Mouse (Mus musculus) midbrain, embryonic 14.5 days (tissue): ENCODE results near the gene Slc22a7. TPM values are rescaled to one million over a fixed set of nuclear protein-coding genes. Genes with fewer than 3 reads are reported as not detected.
A peak's percentile ranks its signal among the peaks of the same experiment; 100 is the strongest.

Experiments
- ATAC-seq: fragments of 200-750 bp; cut with Nextera tagmentation; 2 replicates; pipeline ENCODE4 v1.8.0; 2017; ENCODE audit warnings: moderate number of reproducible peaks, moderate library complexity; ENCODE audit not compliant: low FRiP score, low TSS enrichment
- DNase-seq: peaks from one replicate; pipeline ENCODE4 v3.0.0-alpha.2; 2015
- H3K27ac ChIP-seq: fragments of 300-500 bp; sonication (generic); replicated peaks from 2 replicates; pipeline ENCODE4 v1.5.1; 2014; ENCODE audit warnings: mild to moderate bottlenecking, low read depth, low read length, moderate library complexity
- H3K27me3 ChIP-seq: fragments of 300-500 bp; sonication (generic); 2 replicates; pipeline ENCODE4 v1.6.1; 2014; ENCODE audit warnings: low read length, control low read depth, mixed read lengths; ENCODE audit not compliant: control insufficient read depth, insufficient read depth
- H3K36me3 ChIP-seq: fragments of 300-500 bp; sonication (generic); 2 replicates; pipeline ENCODE4 v1.6.1; 2014; ENCODE audit warnings: low read length, control low read depth; ENCODE audit not compliant: control insufficient read depth, insufficient read depth
- H3K4me1 ChIP-seq: fragments of 300-500 bp; sonication (generic); 2 replicates; pipeline ENCODE4 v1.6.1; 2014; ENCODE audit warnings: mild to moderate bottlenecking, antibody characterized with exemption, low read length, control low read depth; ENCODE audit not compliant: control insufficient read depth, insufficient read depth
- H3K4me2 ChIP-seq: fragments of 300-500 bp; sonication (generic); 2 replicates; pipeline ENCODE4 v1.6.1; 2014; ENCODE audit warnings: mild to moderate bottlenecking, low read length, moderate library complexity
- H3K4me3 ChIP-seq: fragments of 300-500 bp; sonication (generic); replicated peaks from 2 replicates; pipeline ENCODE4 v1.5.1; 2014; ENCODE audit warnings: low read depth, low read length
- H3K9ac ChIP-seq: fragments of 300-500 bp; sonication (generic); replicated peaks from 2 replicates; pipeline ENCODE4 v1.6.1; 2014; ENCODE audit warnings: mild to moderate bottlenecking, low read length, moderate library complexity
- H3K9me3 ChIP-seq: fragments of 300-500 bp; sonication (generic); 2 replicates; pipeline ENCODE4 v1.6.1; 2016; ENCODE audit warnings: low read length, control low read depth, mixed read lengths; ENCODE audit not compliant: control insufficient read depth
- WGBS: fragments of 180-500 bp; shearing (Covaris S2); extraction: QIAGEN DNeasy Blood & Tissue Kit; methylation state at CpG from one replicate; pipeline ENCODE4 v1.1.7; 2014; 5-methylcytosine and 5-hydroxymethylcytosine counted together
- polyA plus RNA-seq: library from polyadenylated mRNA; unstranded; fragments of >200 nt; fragmentation: Nextera tagmentation; extraction: Ambion mirVana; gene quantifications from 2 replicates; pipeline ENCODE4 v1.2.1, GENCODE M21; 2014

Gene Slc22a7
- polyA plus RNA-seq, 1 experiment from 2014 or later, result not detected

DNA sequence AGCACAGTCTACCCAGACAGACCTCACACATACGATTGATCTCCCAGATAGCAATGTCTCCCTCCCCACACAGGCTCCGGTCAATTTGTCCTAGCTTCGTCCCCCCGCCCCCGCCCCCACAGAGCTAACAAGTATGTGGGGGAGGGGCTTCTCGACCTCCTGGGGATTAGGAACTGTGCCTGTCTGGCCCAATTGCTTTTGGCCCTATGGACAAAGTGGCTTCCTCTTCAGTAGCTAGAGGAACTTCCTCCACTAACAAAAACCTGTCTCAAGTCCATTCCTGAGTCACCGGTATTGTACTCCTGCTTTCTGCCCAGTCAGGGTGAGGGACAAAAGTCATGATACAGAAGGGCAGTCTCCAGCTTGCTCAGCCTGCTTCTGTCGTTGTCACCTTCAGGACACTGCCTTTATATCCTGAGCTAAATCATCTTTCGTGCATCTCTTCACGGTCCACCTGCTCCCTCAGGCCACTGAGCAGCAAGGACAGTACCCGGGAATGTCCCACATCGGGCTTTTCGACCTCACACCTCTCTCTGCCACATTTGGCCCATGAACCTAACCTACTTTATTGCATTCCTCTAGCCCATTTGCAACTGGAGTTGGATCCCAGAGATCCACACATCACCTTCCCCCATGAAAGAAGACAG is 15.2 kb upstream of the Slc22a7 start:
- H3K9me3 ChIP-seq, result no peaks in the 10 kb centered on the region
- peak overlapping the region; percentile 58 for H3K4me2 ChIP-seq
- H3K4me3 ChIP-seq, result no peak overlapping the region
- H3K4me1 ChIP-seq, result peaks cover 40% of the 10 kb centered on the region
- ATAC-seq (no peak), DNase-seq (no peak)
- H3K27ac ChIP-seq, result peak overlapping the region; percentile 60; the same call in 1 of the 2 replicates
- WGBS, result 4% methylated on average over 13 of the region's 13 CpGs
- H3K27me3 ChIP-seq, result no peaks in the 10 kb centered on the region
- no peak overlapping the region; the same call in 1 of the 2 replicates for H3K9ac ChIP-seq
- peaks cover 6% of the 10 kb centered on the region; the same call in 1 of the 2 replicates for H3K36me3 ChIP-seq

DNA sequence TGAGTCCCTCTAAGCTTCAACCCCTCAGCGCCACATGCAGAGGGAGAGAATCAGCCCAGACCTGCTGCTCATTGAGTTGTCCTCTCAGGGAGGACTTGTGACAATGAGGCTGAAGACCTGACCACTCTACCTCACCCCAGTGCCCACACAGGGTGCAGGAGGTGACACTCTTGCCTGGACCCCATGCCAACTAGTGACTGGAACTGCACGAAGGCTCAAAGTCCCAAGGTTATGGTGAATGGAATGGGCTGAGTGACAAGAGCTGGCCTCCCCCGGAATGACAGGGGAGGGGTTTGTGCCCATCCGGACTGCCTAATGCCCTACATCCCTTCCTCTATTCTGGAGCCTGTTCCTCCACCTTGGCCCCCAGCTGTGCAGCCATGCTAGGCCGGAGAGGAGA is 14.4 kb upstream of the Slc22a7 start:
- H3K9me3 ChIP-seq, result no peaks in the 10 kb centered on the region
- DNase-seq (no peak), ATAC-seq (no peak)
- no peak overlapping the region for H3K4me3 ChIP-seq
- peaks cover 40% of the 10 kb centered on the region for H3K4me1 ChIP-seq
- 26% methylated on average over 5 of the region's 5 CpGs for WGBS
- H3K36me3 ChIP-seq, result 0 out of 2 replicates have a peak, but pooled peaks cover 3% of the 10 kb centered on the region
- no peaks in the 10 kb centered on the region for H3K27me3 ChIP-seq
- H3K27ac ChIP-seq, result no peak overlapping the region
- H3K9ac ChIP-seq, result no peak overlapping the region
- H3K4me2 ChIP-seq, result no peak overlapping the region

DNA sequence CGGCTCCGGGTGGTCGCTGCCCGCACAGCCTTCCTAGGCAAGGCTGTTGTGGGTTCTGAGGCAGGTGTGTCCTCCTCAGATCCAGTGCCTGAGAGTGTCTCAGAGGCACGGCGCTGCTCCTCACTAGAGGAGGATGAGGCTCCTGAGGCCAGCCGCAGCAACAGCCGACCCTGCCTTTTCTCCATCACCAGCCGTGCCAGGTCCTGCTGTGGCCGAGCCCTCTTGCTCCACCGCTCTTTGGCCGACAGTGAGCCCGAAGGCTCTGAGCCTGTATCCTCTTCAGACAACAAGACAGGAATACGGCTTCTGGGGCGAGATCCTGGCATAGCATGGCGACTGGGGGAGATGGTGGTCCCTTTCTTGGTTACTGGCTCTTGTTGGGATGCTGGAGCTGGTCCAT is 8.0 kb upstream of the Slc22a7 start:
- H3K36me3 ChIP-seq, result peaks cover 16% of the 10 kb centered on the region; the same call in 1 of the 2 replicates
- ATAC-seq (no peak), DNase-seq (no peak)
- 88% methylated on average over 16 of the region's 16 CpGs for WGBS
- H3K4me2 ChIP-seq, result no peak overlapping the region
- H3K4me3 ChIP-seq, result no peak overlapping the region
- no peak overlapping the region for H3K27ac ChIP-seq
- H3K27me3 ChIP-seq, result peaks cover 29% of the 10 kb centered on the region
- H3K4me1 ChIP-seq, result no peaks in the 10 kb centered on the region
- H3K9ac ChIP-seq, result no peak overlapping the region
- no peaks in the 10 kb centered on the region for H3K9me3 ChIP-seq

DNA sequence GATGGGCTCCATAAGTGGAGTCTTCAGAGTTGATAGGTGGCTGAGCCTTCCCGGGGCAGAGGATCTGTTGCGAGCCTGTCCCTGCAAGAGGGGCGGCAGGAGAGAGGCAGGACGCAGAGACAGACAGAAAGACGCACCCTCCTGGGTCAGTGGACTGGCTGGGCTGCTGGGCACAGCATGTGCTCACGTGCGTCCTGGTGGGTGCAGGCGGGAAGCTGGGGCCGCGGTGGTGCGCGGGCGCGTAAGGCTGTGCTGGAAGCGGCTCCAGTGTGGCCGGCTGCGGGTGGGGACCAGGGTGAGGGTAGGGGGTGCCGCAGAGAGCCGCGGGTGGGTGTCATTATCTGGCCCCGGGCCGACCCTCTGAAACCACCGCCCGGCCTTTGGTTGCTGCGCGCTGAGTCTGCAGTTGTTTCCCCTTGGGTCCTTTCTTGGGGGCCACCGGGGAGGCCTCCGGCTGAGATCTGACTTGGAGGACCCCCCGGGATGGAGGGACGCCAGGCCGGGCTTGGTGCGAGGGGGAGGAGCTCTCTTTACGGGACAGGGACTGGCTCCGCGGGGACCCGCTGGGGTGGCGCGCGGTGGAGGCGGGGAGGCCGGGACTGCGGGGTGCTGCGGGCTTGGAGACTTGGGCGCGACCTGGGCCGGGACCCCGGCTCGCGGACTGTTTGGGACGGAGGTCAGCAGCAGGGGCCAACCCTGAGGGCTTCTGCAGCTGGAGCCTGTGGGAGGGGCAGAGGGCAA is 6.8 kb upstream of the Slc22a7 start:
- H3K36me3 ChIP-seq, result peaks cover 16% of the 10 kb centered on the region; the same call in 1 of the 2 replicates
- peaks cover 29% of the 10 kb centered on the region for H3K27me3 ChIP-seq
- no peak overlapping the region for H3K4me2 ChIP-seq
- H3K4me3 ChIP-seq, result no peak overlapping the region
- WGBS, result 5% methylated on average over 50 of the region's 50 CpGs
- ATAC-seq, result no peak
- DNase-seq, result no peak
- H3K4me1 ChIP-seq, result no peaks in the 10 kb centered on the region
- H3K9me3 ChIP-seq, result no peaks in the 10 kb centered on the region
- no peak overlapping the region for H3K27ac ChIP-seq
- no peak overlapping the region for H3K9ac ChIP-seq

DNA sequence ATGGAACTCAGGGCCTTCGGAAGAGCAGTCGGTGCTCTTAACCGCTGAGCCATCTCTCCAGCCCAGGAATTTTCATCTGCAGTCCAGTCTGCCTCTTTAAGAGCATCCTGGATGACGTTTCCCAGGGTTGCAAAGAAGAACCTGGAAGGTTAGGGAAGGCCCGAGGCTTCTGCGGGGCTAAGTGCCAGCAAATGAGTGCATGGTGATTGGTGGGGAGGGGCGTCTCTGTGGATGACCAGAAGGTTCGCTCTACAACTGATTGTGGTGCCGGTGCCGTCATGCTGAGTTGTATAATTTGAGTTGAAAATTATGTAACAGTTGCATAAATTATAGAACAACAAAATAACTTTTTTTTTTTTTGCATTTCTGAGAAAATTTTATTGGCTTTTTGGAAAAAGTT is 919 bp upstream of the Slc22a7 start:
- ATAC-seq, result no peak
- no peaks in the 10 kb centered on the region for H3K9me3 ChIP-seq
- H3K4me1 ChIP-seq, result no peaks in the 10 kb centered on the region

DNA sequence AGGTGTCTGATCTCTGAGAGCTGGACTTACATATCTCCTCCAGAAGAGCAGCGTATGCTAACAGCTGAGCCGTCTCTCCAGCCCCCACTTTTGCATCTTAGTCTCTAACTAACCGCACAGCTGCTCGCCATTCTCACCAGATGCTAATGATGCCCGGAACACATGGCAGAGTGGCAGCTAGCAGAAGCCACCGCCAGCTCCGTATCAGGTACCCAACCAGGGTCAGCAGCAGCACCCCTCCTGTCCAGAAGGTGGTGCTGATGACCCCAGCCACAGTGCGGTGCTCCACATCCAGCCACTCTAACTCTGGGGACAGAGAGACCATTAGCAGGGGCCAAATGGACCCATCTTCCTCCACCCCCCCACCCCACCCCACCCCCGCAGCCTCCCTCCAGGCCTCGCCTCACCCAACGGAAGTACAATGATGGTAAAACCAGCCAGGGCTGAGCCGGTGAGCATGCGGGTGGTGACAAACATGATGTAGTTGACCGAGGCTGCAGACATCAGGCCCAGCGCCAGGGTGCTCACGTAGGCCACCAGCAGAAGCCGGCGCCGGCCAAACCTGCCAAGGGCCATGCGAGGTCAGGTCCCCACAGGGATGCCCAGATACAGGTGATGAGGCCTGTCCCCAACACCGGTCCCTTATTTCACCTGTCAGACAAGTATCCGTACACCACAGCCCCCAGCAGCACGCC is 1.4 kb downstream of the Slc22a7 start:
- ATAC-seq, result peak; percentile 79
- no peaks in the 10 kb centered on the region for H3K9me3 ChIP-seq
- WGBS, result 25% methylated on average over 23 of the region's 23 CpGs
- H3K27me3 ChIP-seq, result no peaks in the 10 kb centered on the region
- no peaks in the 10 kb centered on the region for H3K4me1 ChIP-seq
- peak; percentile 74 for DNase-seq
- H3K9ac ChIP-seq, result no peak overlapping the region
- H3K36me3 ChIP-seq, result no peaks in the 10 kb centered on the region
- peak overlapping the region; percentile 29 for H3K4me2 ChIP-seq
- no peak overlapping the region for H3K27ac ChIP-seq
- no peak overlapping the region for H3K4me3 ChIP-seq

More for the DNA sequence above, 919 bp upstream of the Slc22a7 start:
- H3K4me2 ChIP-seq, result no peak overlapping the region
- no peak for DNase-seq
- no peaks in the 10 kb centered on the region for H3K36me3 ChIP-seq
- no peak overlapping the region for H3K4me3 ChIP-seq
- H3K9ac ChIP-seq, result no peak overlapping the region
- no peak overlapping the region for H3K27ac ChIP-seq
- WGBS, result 93% methylated on average over 10 of the region's 10 CpGs
- peaks cover 13% of the 10 kb centered on the region for H3K27me3 ChIP-seq

DNA sequence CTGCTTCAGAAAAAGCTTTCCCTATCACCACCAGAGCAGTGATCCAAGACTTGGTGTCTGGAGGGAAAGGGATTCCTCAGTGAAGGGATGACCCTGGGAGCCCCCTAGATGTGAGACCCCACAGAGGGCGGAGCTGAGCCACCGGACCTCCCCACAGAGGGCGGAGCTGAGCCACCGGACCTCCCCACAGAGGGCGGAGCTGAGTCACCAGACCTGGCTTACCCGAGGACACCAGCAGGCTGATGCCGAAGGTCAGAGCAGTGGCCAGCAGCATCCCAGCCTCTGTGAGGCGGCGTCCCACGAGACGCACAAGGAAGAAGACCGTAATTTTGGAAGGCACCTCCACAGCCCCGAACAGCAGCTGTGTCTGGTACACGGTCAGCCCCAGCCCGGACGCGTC is 4.6 kb downstream of the Slc22a7 start:
- Histone ChIP-seq H3K9me3 (no peaks in the 10 kb centered on the region), H3K27ac (no peak overlapping the region), H3K4me3 (no peak overlapping the region), H3K27me3 (no peaks in the 10 kb centered on the region), H3K9ac (0 out of 2 replicates have a peak overlapping the region, but pooled peaks have one; percentile 3), H3K36me3 (no peaks in the 10 kb centered on the region), H3K4me2 (peak overlapping the region; percentile 36), H3K4me1 (no peaks in the 10 kb centered on the region)
- ATAC-seq, result no peak
- DNase-seq, result no peak
- 3% methylated on average over 17 of the region's 17 CpGs for WGBS

DNA sequence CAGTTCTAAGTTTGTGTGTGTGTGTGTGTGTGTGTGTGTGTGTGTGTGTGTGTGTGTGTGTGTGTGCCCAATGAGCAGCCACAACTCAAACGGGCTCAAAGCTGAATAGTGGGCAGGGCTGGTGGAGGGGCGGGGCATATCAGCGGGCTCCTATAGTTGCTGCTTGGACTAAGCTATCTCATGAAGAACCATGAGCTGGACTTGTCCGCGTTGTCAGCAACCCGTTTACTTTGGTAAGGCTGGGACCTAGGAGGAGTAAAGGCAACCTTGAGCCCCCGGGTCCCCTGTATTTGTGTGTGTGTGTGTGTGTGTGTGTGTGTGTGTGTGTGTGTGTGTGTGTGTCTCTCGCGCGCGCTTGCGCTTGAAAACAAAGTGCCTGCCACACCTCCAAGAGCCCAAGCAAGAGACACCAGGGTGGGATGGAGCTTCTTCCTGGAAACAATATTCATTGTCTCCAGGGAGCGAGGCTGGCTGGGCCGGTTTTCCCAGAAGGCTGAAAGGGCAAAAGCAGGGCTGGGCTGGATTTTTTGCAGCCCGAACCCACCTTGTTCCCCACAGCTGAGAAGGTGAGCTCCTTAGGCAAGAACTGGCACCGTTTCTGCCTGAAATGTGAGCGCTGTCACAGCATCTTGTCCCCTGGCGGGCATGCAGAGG is 9.4 kb downstream of the Slc22a7 start, which contains the start of gene Crip3:
Gene Crip3 (plus strand): TSS at position 166 of the 654 bp plus-strand sequence.
- ATAC-seq (no peak), DNase-seq (no peak)
- Histone ChIP-seq H3K9ac (no peak within 1 kb of the TSS), H3K4me2 (peak within 1 kb of the TSS; percentile 27), H3K4me1 (no peaks in the 10 kb centered on the region), H3K36me3 (no peaks in the 10 kb centered on the region), H3K27ac (no peak within 1 kb of the TSS), H3K4me3 (no peak within 1 kb of the TSS), H3K27me3 (no peaks in the 10 kb centered on the region), H3K9me3 (no peaks in the 10 kb centered on the region)
- 7% methylated on average over 18 of the region's 18 CpGs for WGBS
